Mouse (Mus musculus) thymus, adult 2 months (tissue): ENCODE data around the gene Cdk14. TPM values are rescaled to one million over a fixed set of nuclear protein-coding genes. Genes with fewer than 3 reads are reported as not detected.

Experiments
- DNase-seq: peaks from one replicate; pipeline ENCODE4 v3.0.0; 2021
- H3K27ac ChIP-seq: fragments of 200-500 bp; 2 replicates; pipeline ENCODE4 v1.5.1; 2012; ENCODE audit warnings: low read length, control low read depth; ENCODE audit not compliant: control insufficient read depth, insufficient read depth
- H3K27me3 ChIP-seq: fragments of 200-500 bp; 2 replicates; pipeline ENCODE4 v1.6.1; 2012; ENCODE audit warnings: mild to moderate bottlenecking, low read length, moderate library complexity, mixed read lengths; ENCODE audit not compliant: control insufficient read depth, insufficient read depth
- H3K36me3 ChIP-seq: fragments of 200-500 bp; 2 replicates; pipeline ENCODE4 v1.6.1; 2012; ENCODE audit warnings: mild to moderate bottlenecking, low read length, moderate library complexity; ENCODE audit not compliant: control insufficient read depth, insufficient read depth
- H3K4me1 ChIP-seq: fragments of 200-500 bp; replicated peaks from 2 replicates; pipeline ENCODE4 v1.6.1; 2012; ENCODE audit warnings: low read length; ENCODE audit not compliant: control insufficient read depth, insufficient read depth
- H3K4me3 ChIP-seq: fragments of 200-500 bp; 2 replicates; pipeline ENCODE4 v1.5.1; 2012; ENCODE audit warnings: mild to moderate bottlenecking, low read length, control low read depth, moderate library complexity; ENCODE audit not compliant: control insufficient read depth, insufficient read depth
- CTCF ChIP-seq: fragments of 200-500 bp; IDR thresholded peaks from 2 replicates; pipeline ENCODE4 v1.5.1; 2012; ENCODE audit warnings: mild to moderate bottlenecking, control low read depth, low read length, moderate library complexity, borderline replicate concordance; ENCODE audit not compliant: control insufficient read depth, poor library complexity, insufficient read depth; ENCODE audit errors: extremely low read depth
- POLR2A ChIP-seq: fragments of 200-500 bp; IDR thresholded peaks from 2 replicates; pipeline ENCODE4 v1.6.1; 2012; ENCODE audit warnings: mild to moderate bottlenecking, low read length, control low read depth, moderate library complexity; ENCODE audit not compliant: control insufficient read depth, poor library complexity, insufficient read depth; ENCODE audit errors: extremely low read depth
- WGBS: fragments of 180-500 bp; shearing (Covaris S2); methylation state at CpG from one replicate; pipeline ENCODE4 v1.1.7; 2018; 5-methylcytosine and 5-hydroxymethylcytosine counted together
- polyA plus RNA-seq: library from polyadenylated mRNA; depleted of rRNA; stranded (reverse); fragments of >200 nt; gene quantifications from 2 replicates; pipeline ENCODE4 v1.2.3, GENCODE M21; 2012; rRNA removed

Cdk14 gene
- polyA plus RNA-seq, 1 experiment = 0.90 TPM

DNA sequence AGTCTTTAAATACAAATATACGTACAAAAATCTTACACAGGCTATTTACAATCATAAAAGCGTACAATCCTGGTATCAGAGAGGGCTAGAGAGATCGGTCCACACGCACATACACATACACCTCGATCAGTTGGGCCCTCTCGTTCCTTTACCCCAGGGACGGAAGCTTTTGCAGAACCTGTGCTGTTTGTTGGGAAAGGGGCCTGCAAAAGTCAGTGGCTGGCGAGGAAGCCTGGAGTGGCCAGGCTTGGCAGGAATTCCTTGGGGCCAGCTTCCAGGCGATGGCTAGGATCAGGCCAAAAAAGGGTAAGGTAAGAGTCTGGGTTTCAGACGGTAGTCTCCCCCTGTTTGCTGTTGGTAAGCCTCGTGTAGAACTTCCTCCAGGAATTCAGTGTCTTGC lies 664.8 kb downstream of the Cdk14 start:
- Histone ChIP-seq H3K4me3 (no peak overlapping the region), H3K27ac (no peak overlapping the region), H3K36me3 (no peaks in the 10 kb centered on the region), H3K4me1 (no peaks in the 10 kb centered on the region), H3K27me3 (peaks cover 3% of the 10 kb centered on the region; the same call in 1 of the 2 replicates)
- 66% methylated on average over 11 of the region's 11 CpGs for WGBS
- DNase-seq = no peak
- TF ChIP-seq CTCF = no peak
- TF ChIP-seq POLR2A = no peak

DNA sequence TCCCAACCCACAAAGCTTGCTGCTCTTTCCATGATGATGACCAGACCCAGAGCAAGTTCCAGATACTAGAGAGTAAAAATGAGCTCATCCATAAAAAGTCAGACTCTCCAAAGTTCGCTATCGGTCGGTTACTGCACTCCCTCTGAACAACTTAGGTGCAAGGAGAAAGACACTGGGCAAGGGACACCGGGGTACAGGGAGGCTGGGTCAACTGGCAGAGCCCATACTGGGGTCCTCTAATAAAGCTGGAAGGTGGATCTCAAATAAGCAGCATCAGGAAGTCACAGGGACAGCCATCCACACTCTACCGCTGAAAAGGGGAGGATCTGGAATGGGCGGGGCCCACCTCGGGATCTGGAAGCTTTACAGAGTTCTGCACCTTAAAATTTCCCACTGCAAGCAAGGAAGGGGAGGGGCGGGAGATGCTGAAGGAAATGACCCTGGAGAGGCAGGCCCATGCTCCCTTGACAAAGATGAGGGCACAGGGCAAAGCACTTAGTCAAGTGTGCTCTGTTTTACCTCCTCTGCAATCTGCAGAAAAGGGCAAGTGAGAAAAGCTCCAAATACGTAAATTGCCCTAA lies 665.3 kb downstream of the Cdk14 start:
- no peaks in the 10 kb centered on the region for H3K4me1 ChIP-seq
- WGBS = 59% methylated on average over 9 of the region's 9 CpGs
- no peak for TF ChIP-seq POLR2A
- no peak for TF ChIP-seq CTCF
- no peaks in the 10 kb centered on the region for H3K36me3 ChIP-seq
- DNase-seq = no peak
- H3K4me3 ChIP-seq = no peak overlapping the region
- H3K27ac ChIP-seq = no peak overlapping the region
- H3K27me3 ChIP-seq = peaks cover 3% of the 10 kb centered on the region; the same call in 1 of the 2 replicates

Other genes starting within 250 kb of the Cdk14 start
- not detected in 2 replicates for gene 1700015F17Rik, start 58.8 kb upstream of the Cdk14 start, polyA plus RNA-seq
- gene Cldn12, start 94.6 kb upstream of the Cdk14 start, polyA plus RNA-seq = 3.4 and 5.2 TPM in 2 replicates
- gene Gtpbp10, start 139.2 kb upstream of the Cdk14 start, polyA plus RNA-seq = 1.9 and 2.5 TPM in 2 replicates
- gene Gm8773, start 153.5 kb upstream of the Cdk14 start, polyA plus RNA-seq = 0.39 TPM in 1 of 2 replicates, not detected in the other
- gene Cfap69, start 243.9 kb upstream of the Cdk14 start, polyA plus RNA-seq = 0.34 and 0.41 TPM in 2 replicates